Mouse (Mus musculus): Measurements from ENCODE around the gene Lcn11.

The Lcn11 gene

GRCm38 (mm10) chr2:25828344-25828947 is 51.6 kb downstream of the Lcn11 start:
- peak; percentile 16 to 41 for DNase-seq (ENCODE audit: low spot score in 2 of 2)
